Mouse (Mus musculus) layer of hippocampus, adult 11-12 months (tissue): ENCODE measurements around the gene Afg3l1.
A peak's percentile ranks its signal among the peaks of the same experiment; 100 is the strongest.
"Not testable (repeated sequence)": the region's sequence is repeated elsewhere in the genome, so short reads cannot be mapped to it uniquely, and the experiment has no call there.

ENCODE experiments used
- DNase-seq: peaks from one replicate; pipeline ENCODE4 v3.0.0; 2022; ENCODE audit warnings: low spot score

Gene Afg3l1

GRCm38 (mm10) chr8:123516596-123516995 lies 38.9 kb downstream of the Afg3l1 start:
- no peak for DNase-seq

- no peak for DNase-seq
These were observed 40.5 kb downstream of the Afg3l1 start for GRCm38 (mm10) chr8:123518172-123518571.

- peak; percentile 93 for DNase-seq
These were observed 41.0 kb downstream of the Afg3l1 start, which contains the start of gene Gas8 for GRCm38 (mm10) chr8:123518667-123519066. Gene Gas8, plus strand, starts transcription at chr8:123518834.

GRCm38 (mm10) chr8:123520048-123520447 lies 42.3 kb downstream of the Afg3l1 start:
- DNase-seq: not testable (repeated sequence)

- peak; percentile 43 for DNase-seq
These were observed 50.2 kb downstream of the Afg3l1 start for GRCm38 (mm10) chr8:123527720-123528489.

- DNase-seq: peak; percentile 6
These were observed 58.7 kb downstream of the Afg3l1 start for GRCm38 (mm10) chr8:123536242-123536989.

- peak; percentile 2 for DNase-seq
These were observed 59.3 kb downstream of the Afg3l1 start for GRCm38 (mm10) chr8:123536990-123537380.

- DNase-seq: peak; percentile 35
These were observed 59.9 kb downstream of the Afg3l1 start for GRCm38 (mm10) chr8:123537641-123538040.
